Mouse (Mus musculus): ENCODE measurements around the gene Hip1r. TPM values are rescaled to one million over a fixed set of nuclear protein-coding genes. Genes with fewer than 3 reads are reported as not detected.

Gene Hip1r
- polyA plus RNA-seq, 1 experiment from 2014 or later = 4.4 TPM

DNA sequence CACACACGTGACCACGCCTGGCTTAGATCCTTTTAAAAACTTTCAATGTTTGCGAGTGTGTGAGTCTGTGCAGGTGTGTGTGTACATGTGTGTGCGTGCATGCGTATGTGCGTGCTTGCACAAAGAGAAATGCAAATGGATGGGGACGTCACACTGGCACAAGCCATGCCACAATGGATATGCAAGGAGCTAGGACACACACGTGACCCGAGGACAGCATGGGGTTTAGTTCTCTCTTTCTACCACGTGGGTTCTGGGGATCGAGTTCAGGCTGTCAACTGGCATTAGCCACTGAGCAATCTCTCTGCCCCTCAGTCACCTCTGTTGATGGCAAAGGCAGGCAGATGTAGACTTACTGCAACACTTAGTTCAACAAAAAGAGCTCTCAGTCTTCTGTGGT lies 48.3 kb downstream of the Hip1r start:
- DNase-seq (ENCODE audit: low spot score) (no peak), ATAC-seq (ENCODE audit: insufficient read depth, low FRiP score, low TSS enrichment) (no peak)
- H3K9ac ChIP-seq (ENCODE audit: low read length) = no peak overlapping the region
- no peak overlapping the region for H3K27ac ChIP-seq (ENCODE audit: low read depth, low read length)
- no peak overlapping the region for H3K4me3 ChIP-seq (ENCODE audit: low read depth, low read length)
- peaks cover 33% of the 10 kb centered on the region for H3K4me1 ChIP-seq (ENCODE audit: control insufficient read depth, insufficient read depth, low read length)
- WGBS = 86% methylated on average over 11 of the region's 11 CpGs
- H3K27me3 ChIP-seq (ENCODE audit: control insufficient read depth, insufficient read depth, low read length) = no peaks in the 10 kb centered on the region
- H3K9me3 ChIP-seq (ENCODE audit: control insufficient read depth, low read length) = no peaks in the 10 kb centered on the region
- H3K36me3 ChIP-seq (ENCODE audit: control insufficient read depth, insufficient read depth, low read length) = no peaks in the 10 kb centered on the region
- no peak overlapping the region for H3K4me2 ChIP-seq (ENCODE audit: low read depth)

DNA sequence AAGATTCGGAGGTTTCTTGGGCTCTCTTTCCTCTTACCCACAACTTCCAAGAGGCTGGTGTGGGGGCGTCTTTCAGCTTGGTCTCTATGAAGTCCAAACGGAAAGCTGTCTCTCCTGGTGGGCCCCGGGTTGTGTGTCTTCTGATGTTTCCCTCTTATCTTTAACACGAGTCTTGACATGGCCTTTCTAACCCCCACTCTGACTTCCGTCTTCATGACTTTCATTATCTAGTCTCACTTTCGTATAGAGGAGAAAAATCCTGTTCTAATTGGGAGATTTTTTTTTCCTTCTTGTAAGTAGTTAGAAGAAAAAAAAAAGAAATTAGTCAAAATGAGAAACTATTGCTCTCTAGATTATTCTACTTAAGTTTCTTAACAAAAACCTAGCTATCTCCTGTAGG lies 48.9 kb downstream of the Hip1r start:
- WGBS = 90% methylated on average over 7 of the region's 7 CpGs
- H3K4me2 ChIP-seq (ENCODE audit: low read depth) = no peak overlapping the region
- no peaks in the 10 kb centered on the region for H3K27me3 ChIP-seq (ENCODE audit: control insufficient read depth, insufficient read depth, low read length)
- no peak overlapping the region for H3K9ac ChIP-seq (ENCODE audit: low read length)
- peaks cover 33% of the 10 kb centered on the region for H3K4me1 ChIP-seq (ENCODE audit: control insufficient read depth, insufficient read depth, low read length)
- H3K36me3 ChIP-seq (ENCODE audit: control insufficient read depth, insufficient read depth, low read length) = no peaks in the 10 kb centered on the region
- H3K27ac ChIP-seq (ENCODE audit: low read depth, low read length) = no peak overlapping the region
- ATAC-seq (ENCODE audit: insufficient read depth, low FRiP score, low TSS enrichment) (no peak), DNase-seq (ENCODE audit: low spot score) (no peak)
- H3K4me3 ChIP-seq (ENCODE audit: low read depth, low read length) = no peak overlapping the region
- no peaks in the 10 kb centered on the region for H3K9me3 ChIP-seq (ENCODE audit: control insufficient read depth, low read length)

DNA sequence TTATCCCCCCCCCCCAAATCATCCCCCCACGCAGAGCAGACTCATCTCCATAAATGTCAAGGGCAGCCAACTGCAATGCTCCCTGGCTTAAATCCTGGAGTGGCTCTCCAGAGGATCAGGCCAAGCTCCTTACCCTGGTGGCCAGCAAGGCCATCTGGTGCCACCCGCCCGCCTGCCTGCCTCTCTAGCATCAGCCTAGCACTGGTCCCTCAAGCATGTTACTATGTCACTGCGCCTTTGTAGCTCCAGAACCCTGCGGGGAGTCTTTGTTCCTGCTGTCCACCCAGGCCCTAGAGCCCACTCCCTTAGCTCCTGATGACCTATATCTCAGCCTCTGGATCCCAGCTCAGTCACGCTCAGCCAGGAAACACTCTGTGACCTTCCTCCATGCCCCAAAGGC lies 51.2 kb downstream of the Hip1r start:
- no peak overlapping the region for H3K9ac ChIP-seq (ENCODE audit: low read length)

DNA sequence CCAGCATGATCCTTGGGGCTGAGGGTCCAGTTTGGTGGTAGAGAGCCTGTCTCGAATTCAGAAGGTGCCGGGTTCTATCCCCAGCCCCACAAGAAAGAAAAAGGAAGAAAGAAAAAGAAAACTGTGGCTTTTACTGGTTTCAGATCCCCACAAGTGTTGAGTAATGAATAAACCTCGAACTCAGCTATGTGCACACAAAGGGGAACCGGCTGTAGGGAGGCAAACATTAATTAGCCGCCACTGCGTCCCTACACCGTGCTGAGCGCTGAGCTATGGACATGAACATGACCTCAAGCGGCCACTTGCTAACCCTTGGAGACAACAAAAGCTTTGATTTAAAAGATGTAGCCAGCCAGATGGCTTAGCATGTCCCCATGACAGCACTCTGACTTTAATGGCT lies 51.7 kb downstream of the Hip1r start:
- ATAC-seq (ENCODE audit: insufficient read depth, low FRiP score, low TSS enrichment) = no peak
- no peak for DNase-seq (ENCODE audit: low spot score)
- WGBS = 52% methylated on average over 9 of the region's 9 CpGs
- H3K9ac ChIP-seq (ENCODE audit: low read length) = 0 out of 2 replicates have a peak overlapping the region, but pooled peaks have one; percentile 10
- H3K4me2 ChIP-seq (ENCODE audit: low read depth) = no peak overlapping the region
- H3K9me3 ChIP-seq (ENCODE audit: control insufficient read depth, low read length) = no peaks in the 10 kb centered on the region
- H3K4me3 ChIP-seq (ENCODE audit: low read depth, low read length) = no peak overlapping the region
- H3K27ac ChIP-seq (ENCODE audit: low read depth, low read length) = peak overlapping the region; percentile 70
- no peaks in the 10 kb centered on the region for H3K27me3 ChIP-seq (ENCODE audit: control insufficient read depth, insufficient read depth, low read length)
- H3K36me3 ChIP-seq (ENCODE audit: control insufficient read depth, insufficient read depth, low read length) = no peaks in the 10 kb centered on the region
- H3K4me1 ChIP-seq (ENCODE audit: control insufficient read depth, insufficient read depth, low read length) = peaks cover 27% of the 10 kb centered on the region

More for the DNA sequence above, 51.2 kb downstream of the Hip1r start:
- no peak overlapping the region for H3K4me2 ChIP-seq (ENCODE audit: low read depth)
- H3K36me3 ChIP-seq (ENCODE audit: control insufficient read depth, insufficient read depth, low read length) = no peaks in the 10 kb centered on the region
- H3K4me3 ChIP-seq (ENCODE audit: low read depth, low read length) = no peak overlapping the region
- 66% methylated on average over 6 of the region's 6 CpGs for WGBS
- H3K27me3 ChIP-seq (ENCODE audit: control insufficient read depth, insufficient read depth, low read length) = no peaks in the 10 kb centered on the region
- H3K9me3 ChIP-seq (ENCODE audit: control insufficient read depth, low read length) = no peaks in the 10 kb centered on the region
- ATAC-seq (ENCODE audit: insufficient read depth, low FRiP score, low TSS enrichment) (no peak), DNase-seq (ENCODE audit: low spot score) (no peak)
- H3K4me1 ChIP-seq (ENCODE audit: control insufficient read depth, insufficient read depth, low read length) = peaks cover 27% of the 10 kb centered on the region
- H3K27ac ChIP-seq (ENCODE audit: low read depth, low read length) = peak overlapping the region; percentile 70

DNA sequence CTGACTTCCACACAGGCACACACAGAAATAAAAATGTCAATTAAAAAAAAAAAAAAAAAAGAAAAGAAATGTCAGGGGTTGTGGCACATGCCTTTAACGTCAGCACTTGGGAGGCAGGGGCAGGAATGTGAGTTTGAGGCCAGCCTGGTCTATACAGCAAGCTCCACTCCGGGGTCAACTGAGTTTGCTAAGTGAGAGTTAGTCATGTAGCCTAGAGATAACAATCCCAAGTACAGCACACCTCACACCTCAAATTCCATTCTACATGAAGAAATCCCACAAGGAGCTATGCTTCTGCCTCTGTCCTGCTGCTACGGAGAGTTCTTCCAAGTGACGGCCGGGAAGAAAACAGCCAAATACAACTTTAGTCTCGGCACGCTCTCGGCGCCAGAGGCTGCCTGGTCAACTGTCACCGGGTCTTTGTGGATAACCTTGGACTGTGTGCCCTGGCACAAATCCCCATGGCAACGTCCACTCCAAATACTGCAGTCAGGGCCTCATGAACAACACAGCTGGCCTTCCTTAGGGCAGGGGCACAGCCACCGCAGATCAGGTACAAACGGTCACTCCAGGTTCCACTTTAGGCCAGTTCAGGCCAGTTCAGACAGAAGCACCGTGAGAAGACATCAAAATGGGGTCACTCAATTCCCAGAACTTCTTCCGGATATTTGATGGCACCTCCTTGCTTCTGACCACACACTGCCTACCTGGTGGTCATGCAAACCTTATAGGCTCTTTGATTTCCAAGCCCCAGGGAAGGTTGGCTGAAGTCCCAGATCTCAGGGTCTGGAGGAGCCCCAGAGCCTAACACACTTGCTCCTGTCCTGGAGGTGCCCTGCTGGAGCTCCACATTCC lies 52.4 kb downstream of the Hip1r start:
- Histone ChIP-seq H3K9ac (ENCODE audit: low read length) (no peak overlapping the region), H3K4me2 (ENCODE audit: low read depth) (no peak overlapping the region), H3K36me3 (ENCODE audit: control insufficient read depth, insufficient read depth, low read length) (no peaks in the 10 kb centered on the region), H3K27ac (ENCODE audit: low read depth, low read length) (peak overlapping the region; percentile 70; the same call in 1 of the 2 replicates), H3K27me3 (ENCODE audit: control insufficient read depth, insufficient read depth, low read length) (no peaks in the 10 kb centered on the region), H3K4me3 (ENCODE audit: low read depth, low read length) (no peak overlapping the region), H3K9me3 (ENCODE audit: control insufficient read depth, low read length) (no peaks in the 10 kb centered on the region), H3K4me1 (ENCODE audit: control insufficient read depth, insufficient read depth, low read length) (peaks cover 27% of the 10 kb centered on the region)
- DNase-seq (ENCODE audit: low spot score) (no peak), ATAC-seq (ENCODE audit: insufficient read depth, low FRiP score, low TSS enrichment) (no peak)
- WGBS = 89% methylated on average over 15 of the region's 15 CpGs

DNA sequence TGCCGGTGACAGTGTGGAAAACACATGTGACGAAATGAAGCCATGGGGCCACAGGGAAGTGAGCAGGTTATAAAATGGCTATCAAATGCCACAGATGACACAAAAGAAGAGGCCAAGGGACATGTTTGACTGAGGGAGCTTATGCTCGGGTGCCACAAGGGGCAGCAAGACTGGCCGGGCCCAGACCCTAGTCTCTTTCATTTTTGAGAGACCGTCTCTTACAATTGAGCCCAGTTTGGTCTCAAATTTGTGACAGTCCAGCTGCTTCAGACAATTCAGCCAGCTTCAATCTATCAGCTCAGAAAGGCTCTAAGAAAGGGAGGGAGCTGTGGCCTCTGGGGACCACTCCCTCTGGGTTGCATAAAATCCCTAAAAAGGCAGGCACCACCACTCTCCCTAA lies 53.1 kb downstream of the Hip1r start:
- H3K9me3 ChIP-seq (ENCODE audit: control insufficient read depth, low read length) = no peaks in the 10 kb centered on the region
- H3K9ac ChIP-seq (ENCODE audit: low read length) = no peak overlapping the region
- no peaks in the 10 kb centered on the region for H3K27me3 ChIP-seq (ENCODE audit: control insufficient read depth, insufficient read depth, low read length)
- DNase-seq (ENCODE audit: low spot score) (no peak), ATAC-seq (ENCODE audit: insufficient read depth, low FRiP score, low TSS enrichment) (no peak)
- WGBS = 75% methylated on average over 5 of the region's 5 CpGs
- no peak overlapping the region for H3K27ac ChIP-seq (ENCODE audit: low read depth, low read length)
- H3K4me2 ChIP-seq (ENCODE audit: low read depth) = no peak overlapping the region
- H3K4me1 ChIP-seq (ENCODE audit: control insufficient read depth, insufficient read depth, low read length) = peaks cover 27% of the 10 kb centered on the region
- no peaks in the 10 kb centered on the region for H3K36me3 ChIP-seq (ENCODE audit: control insufficient read depth, insufficient read depth, low read length)
- no peak overlapping the region for H3K4me3 ChIP-seq (ENCODE audit: low read depth, low read length)

DNA sequence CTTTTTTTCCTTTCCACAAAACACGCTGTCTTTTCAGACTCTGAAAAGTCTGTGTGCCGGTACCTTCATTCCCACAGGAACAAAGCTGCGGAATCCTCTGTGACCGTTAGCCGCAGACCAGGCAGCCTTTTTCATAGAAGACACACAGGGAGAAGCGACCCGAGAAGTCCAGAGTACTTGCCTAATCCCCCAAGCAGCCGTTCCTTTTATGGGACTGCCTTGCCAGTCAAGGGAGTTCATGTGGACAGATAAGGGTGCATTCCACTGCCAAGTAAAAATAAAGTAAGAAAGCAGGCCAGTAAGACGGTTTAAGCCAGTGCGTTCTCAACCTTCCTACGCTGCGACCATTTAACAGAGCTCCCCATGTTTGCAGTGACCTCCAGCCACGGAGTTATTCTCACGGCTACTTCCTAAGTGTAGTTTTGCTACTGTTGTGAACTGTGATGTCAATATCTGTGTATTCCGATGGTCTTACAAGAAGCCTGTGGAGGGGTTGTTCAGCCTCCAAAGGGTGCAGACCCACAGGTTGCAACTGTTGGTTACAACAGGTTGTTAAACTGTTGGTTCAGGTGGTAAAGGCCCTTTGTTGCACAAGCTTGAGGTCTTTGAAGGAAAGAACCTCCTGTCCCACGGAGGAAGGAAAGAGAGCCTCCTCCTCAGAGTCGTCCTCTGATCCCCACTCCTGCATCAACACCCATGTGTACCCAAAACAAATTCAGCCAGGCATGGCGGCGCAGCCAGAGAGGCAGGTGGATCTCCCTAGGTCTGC lies 54.5 kb downstream of the Hip1r start:
- 84% methylated on average over 19 of the region's 19 CpGs for WGBS
- Histone ChIP-seq H3K4me2 (ENCODE audit: low read depth) (no peak overlapping the region), H3K27ac (ENCODE audit: low read depth, low read length) (no peak overlapping the region), H3K9me3 (ENCODE audit: control insufficient read depth, low read length) (no peaks in the 10 kb centered on the region), H3K4me3 (ENCODE audit: low read depth, low read length) (no peak overlapping the region), H3K36me3 (ENCODE audit: control insufficient read depth, insufficient read depth, low read length) (no peaks in the 10 kb centered on the region), H3K27me3 (ENCODE audit: control insufficient read depth, insufficient read depth, low read length) (no peaks in the 10 kb centered on the region), H3K4me1 (ENCODE audit: control insufficient read depth, insufficient read depth, low read length) (peaks cover 27% of the 10 kb centered on the region), H3K9ac (ENCODE audit: low read length) (0 out of 2 replicates have a peak overlapping the region, but pooled peaks have one; percentile 18)
- DNase-seq (ENCODE audit: low spot score) (no peak), ATAC-seq (ENCODE audit: insufficient read depth, low FRiP score, low TSS enrichment) (no peak)

DNA sequence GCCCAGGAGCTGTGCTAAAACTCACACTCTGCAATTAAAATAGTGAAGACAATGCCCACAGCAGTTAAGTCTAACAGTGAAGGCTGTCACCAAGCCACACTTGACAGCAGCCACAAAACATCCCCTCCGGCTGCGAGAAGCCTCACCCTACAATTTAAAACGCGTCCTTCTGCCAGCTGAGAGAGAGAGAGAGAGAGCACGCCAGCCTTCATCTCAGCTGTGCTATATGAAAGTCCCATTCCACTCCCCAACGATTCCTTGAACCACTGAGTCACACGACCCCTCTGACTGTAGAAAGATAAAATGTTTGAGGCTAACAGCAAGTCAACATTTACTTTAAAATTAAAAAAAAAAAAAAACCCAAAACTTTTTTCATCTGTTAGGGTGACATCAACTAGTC lies 55.3 kb downstream of the Hip1r start:
- ATAC-seq (ENCODE audit: insufficient read depth, low FRiP score, low TSS enrichment) (no peak), DNase-seq (ENCODE audit: low spot score) (no peak)
- Histone ChIP-seq H3K36me3 (ENCODE audit: control insufficient read depth, insufficient read depth, low read length) (no peaks in the 10 kb centered on the region), H3K4me1 (ENCODE audit: control insufficient read depth, insufficient read depth, low read length) (peaks cover 27% of the 10 kb centered on the region), H3K9ac (ENCODE audit: low read length) (no peak overlapping the region), H3K4me3 (ENCODE audit: low read depth, low read length) (no peak overlapping the region), H3K27me3 (ENCODE audit: control insufficient read depth, insufficient read depth, low read length) (no peaks in the 10 kb centered on the region), H3K27ac (ENCODE audit: low read depth, low read length) (no peak overlapping the region), H3K9me3 (ENCODE audit: control insufficient read depth, low read length) (no peaks in the 10 kb centered on the region), H3K4me2 (ENCODE audit: low read depth) (no peak overlapping the region)
- 72% methylated on average over 7 of the region's 7 CpGs for WGBS

All from neural tube, embryonic 11.5 days (tissue).